Mouse (Mus musculus) left cerebral cortex, adult 11 months (tissue): ENCODE results near the gene 4930519G04Rik.
"Not testable (repeated sequence)": the region's sequence is repeated elsewhere in the genome, so short reads cannot be mapped to it uniquely, and the experiment has no call there.

Experiments
- DNase-seq: peaks from one replicate; pipeline ENCODE4 v3.0.0; 2022; ENCODE audit warnings: low spot score

4930519G04Rik gene

DNA sequence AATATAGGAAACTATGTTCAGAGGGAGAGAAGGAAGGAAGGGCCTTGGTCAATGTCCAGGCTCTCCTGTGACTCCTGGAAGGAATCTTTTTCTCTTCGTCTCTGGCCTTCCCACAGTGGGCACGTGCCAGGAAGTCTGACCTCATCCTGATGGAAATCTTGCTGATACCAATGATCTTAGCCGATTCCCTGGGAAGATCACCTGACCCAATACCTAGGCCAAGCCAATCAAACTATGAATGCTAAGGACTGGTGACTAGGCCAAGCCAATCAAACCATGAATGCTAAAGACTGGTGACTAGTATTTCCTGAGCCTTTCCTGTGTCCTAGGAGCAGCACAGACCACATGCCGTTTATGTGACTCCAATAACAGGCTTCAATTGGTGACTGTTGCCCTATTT lies 60.2 kb downstream of the 4930519G04Rik start:
- DNase-seq, result no peak

- no peak for DNase-seq
These were observed 61.4 kb downstream of the 4930519G04Rik start for GRCm38 (mm10) chr5:114914855-114915254.

DNA sequence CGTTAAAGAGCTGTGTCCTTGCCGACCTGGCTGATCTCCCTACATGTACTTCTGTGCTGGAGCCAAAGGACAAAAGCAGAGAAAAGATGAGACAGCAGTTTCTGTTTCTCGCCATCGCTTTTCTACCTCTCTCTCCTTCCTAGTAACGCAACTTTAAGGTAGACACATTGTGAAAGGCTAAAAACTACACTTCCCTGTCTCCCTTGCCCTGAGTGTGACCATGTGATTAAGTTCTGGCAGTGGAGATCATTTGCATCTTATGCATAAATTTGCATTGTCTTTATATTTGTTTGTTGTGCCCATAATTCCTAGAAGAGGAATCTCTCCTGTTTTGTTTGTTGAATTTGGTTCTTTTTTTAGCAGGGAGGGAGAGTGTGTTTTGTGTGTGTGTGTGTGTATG lies 62.4 kb downstream of the 4930519G04Rik start:
- DNase-seq, result no peak

DNA sequence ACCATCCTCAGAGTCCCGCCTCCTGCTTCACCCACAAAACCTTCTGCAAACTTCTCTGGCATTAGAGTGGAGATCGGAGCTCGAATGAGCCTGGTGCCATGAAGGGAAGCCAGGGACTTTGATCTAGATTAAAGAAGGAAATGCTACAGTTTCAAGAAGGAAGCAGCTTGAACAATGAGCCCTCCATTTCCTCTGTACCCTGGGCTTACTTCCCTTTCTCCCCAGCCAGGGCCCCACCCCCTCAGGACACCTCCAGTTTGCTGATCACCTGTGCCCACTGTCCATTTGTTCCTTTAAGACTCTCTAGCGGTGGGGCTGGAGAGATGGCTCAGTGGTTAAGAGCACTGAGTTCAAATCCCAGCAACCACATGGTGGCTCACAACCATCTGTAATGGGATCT lies 63.3 kb downstream of the 4930519G04Rik start:
- no peak for DNase-seq

DNA sequence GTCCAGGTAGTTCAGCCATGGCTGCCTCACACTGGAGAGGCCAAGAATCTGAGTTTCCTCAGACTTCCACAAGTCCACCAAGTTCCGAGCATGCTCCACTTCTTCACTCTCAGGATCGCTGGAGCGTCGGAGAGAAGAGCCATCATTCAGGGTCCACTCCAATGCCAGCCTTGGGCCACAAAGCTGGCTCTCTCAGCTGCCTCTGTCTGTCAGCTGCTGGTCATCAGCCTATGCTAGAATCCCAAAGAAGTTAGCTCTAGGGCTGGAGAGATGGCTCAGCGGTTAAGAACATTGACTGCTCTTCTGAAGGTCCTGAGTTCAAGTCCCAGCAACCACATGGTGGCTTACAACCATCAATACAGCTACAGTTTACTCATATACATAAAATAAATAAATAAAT lies 63.9 kb downstream of the 4930519G04Rik start:
- not testable (repeated sequence) for DNase-seq

DNA sequence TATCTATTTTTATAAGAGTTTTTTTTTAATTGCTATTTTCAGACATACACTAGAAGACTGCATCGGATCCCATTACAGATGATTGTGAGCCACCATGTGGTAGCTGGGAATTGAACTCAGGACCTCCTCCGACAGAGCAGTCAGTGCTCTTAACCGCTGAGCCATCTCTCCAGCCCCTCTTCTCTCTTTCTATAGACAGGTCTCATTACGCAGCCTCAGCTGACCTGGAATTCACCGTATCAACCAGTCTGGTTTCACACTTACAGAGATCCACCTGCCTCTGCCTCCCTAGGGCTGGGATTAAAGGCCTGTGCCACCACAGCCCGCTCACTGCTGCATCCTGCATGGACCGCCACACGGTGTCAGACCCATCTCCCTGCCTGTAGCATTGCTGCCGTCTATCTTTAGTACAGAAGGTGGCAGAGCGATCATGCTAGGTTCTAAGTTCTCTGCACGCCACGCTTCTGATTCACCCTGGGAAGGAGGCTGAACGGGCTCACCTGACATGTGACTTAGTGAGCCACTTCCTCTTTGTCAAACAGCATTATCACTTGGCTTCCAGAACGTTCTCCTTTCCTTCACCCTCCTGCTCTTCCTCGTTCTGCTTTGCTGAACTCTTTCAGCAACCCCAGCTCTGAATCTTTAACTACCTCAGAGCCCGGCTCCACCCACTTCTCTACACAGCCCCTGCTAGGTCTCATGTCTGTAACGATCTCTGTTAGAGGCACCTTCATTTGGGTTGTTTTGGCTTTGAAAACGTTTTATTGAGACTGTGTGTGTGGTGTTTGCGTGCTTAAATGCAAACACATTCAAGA lies 68.3 kb downstream of the 4930519G04Rik start:
- no peak for DNase-seq

GRCm38 (mm10) chr5:114922366-114922731 lies 68.9 kb downstream of the 4930519G04Rik start:
- no peak for DNase-seq

- no peak for DNase-seq
These were observed 69.6 kb downstream of the 4930519G04Rik start, which contains the start of gene Oasl1 for GRCm38 (mm10) chr5:114922998-114923473. Gene Oasl1, plus strand, starts transcription at chr5:114923240.

GRCm38 (mm10) chr5:114926153-114926684 lies 72.8 kb downstream of the 4930519G04Rik start:
- DNase-seq, result no peak

DNA sequence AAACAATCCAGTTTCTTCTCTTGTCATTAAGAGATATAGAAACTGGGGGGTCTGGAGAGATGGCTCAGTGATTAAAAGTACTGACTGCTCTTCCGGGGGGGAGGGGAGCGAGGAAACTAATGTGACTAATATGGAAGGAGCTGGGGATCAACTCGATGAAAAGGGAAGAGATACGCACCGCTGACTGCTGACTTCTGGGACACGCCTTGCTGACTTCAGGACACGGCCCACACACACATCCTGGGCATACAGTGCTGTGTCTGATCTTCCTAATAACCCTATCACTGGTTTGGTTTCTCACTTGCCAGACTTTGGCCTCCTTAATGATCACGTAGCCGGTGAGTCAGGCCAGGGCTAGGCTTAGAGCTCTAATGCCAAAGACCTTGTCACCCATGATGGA lies 73.3 kb downstream of the 4930519G04Rik start:
- DNase-seq, result no peak

DNA sequence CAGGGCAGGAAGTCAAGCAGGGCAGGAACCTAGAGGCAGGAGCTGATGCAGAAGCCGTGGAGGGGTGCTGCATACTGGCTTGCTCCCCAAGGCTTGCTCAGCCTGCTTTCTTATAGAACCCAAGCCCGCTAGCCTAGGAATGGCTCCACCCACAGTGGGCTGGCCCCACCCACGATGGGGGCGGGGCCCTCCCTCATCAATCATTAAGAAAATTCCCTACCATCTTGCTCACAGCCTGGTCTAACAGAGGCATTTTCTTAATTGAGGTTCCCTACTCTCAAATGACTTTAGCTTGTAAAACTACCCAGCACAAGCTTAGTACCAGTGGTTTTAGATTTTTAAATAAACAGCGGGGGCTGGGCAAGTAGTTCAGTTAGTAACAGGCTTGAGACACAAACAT lies 78.2 kb downstream of the 4930519G04Rik start:
- DNase-seq, result no peak

GRCm38 (mm10) chr5:114933206-114933605 lies 79.7 kb downstream of the 4930519G04Rik start:
- no peak for DNase-seq
